Mouse (Mus musculus) activated CD4-positive, CD25-positive, alpha-beta regulatory T cell (primary cell): Measurements from ENCODE around the gene Igfbp6. TPM values are rescaled to one million over a fixed set of nuclear protein-coding genes. Genes with fewer than 3 reads are reported as not detected.

Source experiments
- polyA plus RNA-seq, 2 experiments: library from polyadenylated mRNA; unstranded; fragments of 100-300 nt; shearing (Covaris generic); gene quantifications; one replicate each; pipeline ENCODE4 v1.2.1; 2017

Gene Igfbp6
- polyA plus RNA-seq = under 1 TPM in 1 of 2 experiments, not detected in 1; 0.33 TPM

DNA sequence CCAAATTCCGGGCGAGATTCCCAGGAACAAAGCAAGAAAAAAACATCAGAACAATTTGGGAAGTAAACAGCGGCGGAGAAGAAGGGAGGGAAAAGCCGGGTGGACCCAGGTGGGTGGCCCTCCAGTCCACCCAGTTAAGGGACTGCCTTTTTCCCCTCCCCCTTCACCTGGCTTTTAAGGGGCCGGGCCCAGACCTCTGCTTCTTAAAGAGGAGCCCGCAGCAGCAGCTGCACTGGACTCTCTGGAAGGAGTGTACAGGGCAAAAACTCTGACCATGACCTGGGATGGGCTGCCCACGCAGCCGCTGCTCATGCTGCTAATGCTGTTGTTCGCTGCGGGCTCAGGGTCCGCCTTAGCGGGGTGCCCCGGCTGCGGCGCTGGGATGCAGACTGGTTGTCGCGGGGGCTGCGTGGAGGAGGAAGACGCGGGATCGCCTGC is at the start of gene Igfbp6:
Igfbp6 (plus strand) TSS at position 89 of the 438 bp plus-strand sequence.

DNA sequence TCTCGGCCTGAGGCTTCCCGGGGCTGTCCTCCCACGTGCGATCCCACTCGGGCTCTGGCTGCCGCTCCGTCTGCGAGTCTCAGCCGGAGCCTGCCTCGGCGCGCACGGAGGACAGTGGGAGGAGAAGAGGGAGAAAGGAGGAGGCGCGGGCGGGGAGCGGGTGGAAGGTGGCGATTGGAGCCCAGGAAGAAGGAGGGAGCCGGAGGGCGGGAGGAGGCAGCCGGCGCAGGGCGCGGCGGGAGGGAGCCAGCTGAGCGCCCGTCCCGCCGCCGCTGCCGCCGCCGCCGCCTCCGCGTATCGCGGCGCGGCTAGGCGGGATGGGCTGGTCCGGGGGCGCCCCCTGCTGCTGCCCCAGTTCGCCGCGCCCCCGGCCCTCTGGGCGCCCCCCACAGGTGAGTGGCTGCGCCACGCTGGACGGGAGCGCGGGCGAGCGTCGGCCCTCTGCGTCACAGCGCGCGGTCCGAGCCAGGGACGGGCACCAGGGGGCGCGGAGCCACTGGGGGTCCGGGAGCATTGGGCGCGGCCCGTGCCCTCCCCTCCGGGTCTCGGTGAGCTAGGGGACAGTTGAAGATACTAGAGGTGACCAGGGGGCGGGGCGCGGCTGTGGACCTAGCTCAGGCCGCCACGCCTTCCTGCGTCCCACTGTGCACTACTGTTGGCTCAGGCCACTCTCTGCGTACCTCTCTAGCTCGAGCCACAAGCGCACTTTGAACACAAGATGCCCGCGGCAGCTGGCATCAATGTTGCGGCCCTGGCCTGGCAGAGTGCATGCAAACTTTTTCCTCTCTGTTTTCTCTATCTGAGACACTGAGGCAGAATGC is 43.8 kb upstream of the Igfbp6 start, which contains the start of gene Tns2:
Tns2 (plus strand) TSS at position 253 of the 821 bp plus-strand sequence.

DNA sequence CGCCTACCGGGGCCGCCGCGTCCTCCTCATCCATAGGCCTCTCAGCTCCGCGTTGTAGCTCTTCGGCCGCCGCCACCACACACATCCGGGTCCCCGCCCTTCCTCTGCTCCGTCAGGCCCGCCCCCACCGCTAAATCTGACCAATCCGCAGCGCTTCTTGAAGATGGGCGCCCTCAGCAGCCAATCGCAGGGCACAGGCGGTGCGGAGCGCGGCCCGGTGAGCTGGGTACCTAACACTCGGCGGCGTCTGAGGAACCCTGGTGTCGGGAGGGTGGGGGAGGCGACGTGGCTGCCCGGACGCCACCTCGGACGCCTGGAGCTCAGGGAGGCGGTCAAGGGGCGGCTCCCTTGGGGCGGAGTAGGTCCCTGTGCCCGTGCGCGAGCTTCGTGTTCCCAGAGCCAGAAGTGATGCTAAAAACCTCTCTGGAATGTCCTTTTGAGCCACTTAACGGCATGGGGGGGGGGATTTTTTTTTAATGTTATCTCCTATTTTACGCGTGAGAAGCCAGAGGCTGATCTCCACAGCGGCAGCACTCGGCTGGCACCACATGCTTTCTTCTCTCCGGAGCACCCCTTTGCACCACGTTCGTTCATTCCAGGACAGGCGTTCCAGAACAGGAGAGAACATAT is 7.9 kb upstream of the Igfbp6 start, which contains the start of gene Spryd3:
Spryd3 (minus strand) TSS at position 106 of the 630 bp plus-strand sequence.

DNA sequence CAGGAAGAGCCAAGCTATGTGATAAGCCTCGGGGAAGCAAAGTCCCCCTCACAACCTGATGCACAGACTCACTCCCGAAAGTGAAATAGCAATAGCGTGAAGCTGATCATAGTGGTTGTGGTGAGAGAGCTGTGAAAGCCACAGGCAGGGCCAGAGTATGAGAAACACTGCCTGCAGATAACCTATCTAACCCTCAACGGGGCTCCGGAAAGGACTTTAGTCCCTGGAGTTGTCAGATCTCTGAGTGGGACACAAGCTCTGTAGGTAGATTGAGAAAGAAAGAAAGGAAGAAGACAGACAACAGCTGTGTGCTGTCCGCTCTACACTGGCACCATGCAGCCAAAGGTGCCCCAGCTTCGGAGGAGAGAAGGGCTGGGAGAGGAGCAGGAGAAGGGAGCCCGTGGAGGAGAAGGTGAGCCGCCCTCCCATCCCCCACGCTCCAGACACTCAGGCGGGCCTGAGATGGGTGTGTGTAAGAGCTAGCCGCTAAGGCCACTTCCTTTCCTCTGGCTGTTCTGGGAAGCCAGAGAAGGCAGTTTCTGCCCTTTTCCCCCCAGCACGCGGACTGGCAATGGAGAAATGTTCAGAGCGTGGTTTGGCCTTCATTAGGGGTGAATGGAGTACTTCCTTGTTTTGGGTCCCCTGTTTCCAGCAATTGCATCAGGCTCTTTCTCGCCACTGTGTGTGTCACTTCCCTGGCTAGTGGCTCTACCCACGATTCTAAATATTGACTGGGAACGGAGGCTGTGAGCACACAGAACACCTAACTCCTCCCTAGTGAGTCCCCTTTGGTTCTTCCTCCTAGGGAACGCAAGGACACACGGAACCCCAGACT is 6.4 kb downstream of the Igfbp6 start, which contains the start of gene Soat2:
Soat2 (plus strand) TSS at position 226 of the 835 bp plus-strand sequence.

Other genes starting within 250 kb of the Igfbp6 start
- under 1 TPM in 1 of 2 experiments, not detected in 1; 0.27 TPM for gene Krt4, start 219.6 kb upstream of the Igfbp6 start, polyA plus RNA-seq
- gene Krt79, start 204.0 kb upstream of the Igfbp6 start, polyA plus RNA-seq = not detected
- gene Krt78, start 190.1 kb upstream of the Igfbp6 start, polyA plus RNA-seq = not detected
- gene Krt8, start 139.9 kb upstream of the Igfbp6 start, polyA plus RNA-seq = under 1 TPM in 1 of 2 experiments, not detected in 1; 0.10 TPM
- gene Krt18, start 116.2 kb upstream of the Igfbp6 start, polyA plus RNA-seq = 1 to 10 TPM; 1.0 to 2.4 TPM
- gene Eif4b, start 70.6 kb upstream of the Igfbp6 start, polyA plus RNA-seq = 10 to 100 TPM; 81.7 to 85.7 TPM
- gene Tns2, start 43.9 kb upstream of the Igfbp6 start, polyA plus RNA-seq = under 1 TPM; 0.23 to 0.81 TPM
- gene Spryd3, start 8.1 kb upstream of the Igfbp6 start, polyA plus RNA-seq = 10 to 100 TPM; 55.1 to 60.3 TPM
- 1 to 10 TPM in 1 of 2 experiments, under 1 TPM in 1; 0.87 to 4.3 TPM for gene Soat2, start 6.2 kb downstream of the Igfbp6 start, polyA plus RNA-seq
- gene Zfp740, start 58.9 kb downstream of the Igfbp6 start, polyA plus RNA-seq = 100 to 1,000 TPM in 1 of 2 experiments, 10 to 100 TPM in 1; 82.9 to 100 TPM
- gene Csad, start 60.4 kb downstream of the Igfbp6 start, polyA plus RNA-seq = 10 to 100 TPM; 11.0 to 21.9 TPM
- gene Itgb7, start 87.6 kb downstream of the Igfbp6 start, polyA plus RNA-seq = 1,000 to 10,000 TPM in 1 of 2 experiments, 100 to 1,000 TPM in 1; 949 to 1,884 TPM
- gene Rarg, start 113.2 kb downstream of the Igfbp6 start, polyA plus RNA-seq = 10 to 100 TPM; 28.5 to 42.8 TPM
- gene Gm9918, start 126.2 kb downstream of the Igfbp6 start, polyA plus RNA-seq = not detected
- 100 to 1,000 TPM; 108 to 122 TPM for gene Mfsd5, start 135.1 kb downstream of the Igfbp6 start, polyA plus RNA-seq
- 1 to 10 TPM; 2.4 to 3.3 TPM for gene Espl1, start 151.9 kb downstream of the Igfbp6 start, polyA plus RNA-seq
- 100 to 1,000 TPM; 468 to 570 TPM for gene Pfdn5, start 181.8 kb downstream of the Igfbp6 start, polyA plus RNA-seq
- 10 to 100 TPM; 87.6 to 90.3 TPM for gene Myg1, start 187.3 kb downstream of the Igfbp6 start, polyA plus RNA-seq
- gene Aaas, start 206.4 kb downstream of the Igfbp6 start, polyA plus RNA-seq = 10 to 100 TPM; 46.4 to 47.9 TPM
- not detected for gene Sp7, start 222.8 kb downstream of the Igfbp6 start, polyA plus RNA-seq